Mouse (Mus musculus): Measurements from ENCODE around the gene 2010111I01Rik.

The 2010111I01Rik gene

GRCm38 (mm10) chr13:63283236-63283635 is 318.5 kb downstream of the 2010111I01Rik start:
- no peak for DNase-seq (ENCODE audit: low read depth, low spot score)

- DNase-seq (ENCODE audit: low read depth, low spot score) = no peak
Observed at GRCm38 (mm10) chr13:63284748-63285147, 320.1 kb downstream of the 2010111I01Rik start.

GRCm38 (mm10) chr13:63286483-63287102 is 321.9 kb downstream of the 2010111I01Rik start:
- no peak for DNase-seq (ENCODE audit: low read depth, low spot score)

- no peak for DNase-seq (ENCODE audit: low read depth, low spot score)
Observed at GRCm38 (mm10) chr13:63289152-63289551, 324.5 kb downstream of the 2010111I01Rik start.

- no peak for DNase-seq (ENCODE audit: low read depth, low spot score)
Observed at GRCm38 (mm10) chr13:63289687-63290086, 325.0 kb downstream of the 2010111I01Rik start.

- peak; percentile 58 for DNase-seq (ENCODE audit: low read depth, low spot score)
Observed at GRCm38 (mm10) chr13:63290126-63290525, 325.4 kb downstream of the 2010111I01Rik start.

GRCm38 (mm10) chr13:63291016-63291415 is 326.3 kb downstream of the 2010111I01Rik start:
- no peak for DNase-seq (ENCODE audit: low read depth, low spot score)

- peak; percentile 87 for DNase-seq (ENCODE audit: low read depth, low spot score)
Observed at GRCm38 (mm10) chr13:63293647-63294046, 329.0 kb downstream of the 2010111I01Rik start.

GRCm38 (mm10) chr13:63294359-63295193 is 329.9 kb downstream of the 2010111I01Rik start:
- peak; percentile 89 for DNase-seq (ENCODE audit: low read depth, low spot score)

GRCm38 (mm10) chr13:63296300-63296699 is 331.6 kb downstream of the 2010111I01Rik start:
- DNase-seq (ENCODE audit: low read depth, low spot score) = no peak

- DNase-seq (ENCODE audit: low read depth, low spot score) = no peak
Observed at GRCm38 (mm10) chr13:63297003-63297402, 332.3 kb downstream of the 2010111I01Rik start.

- no peak for DNase-seq (ENCODE audit: low read depth, low spot score)
Observed at GRCm38 (mm10) chr13:63297933-63298332, 333.2 kb downstream of the 2010111I01Rik start.

- DNase-seq (ENCODE audit: low read depth, low spot score) = no peak
Observed at GRCm38 (mm10) chr13:63298931-63299330, 334.2 kb downstream of the 2010111I01Rik start.

GRCm38 (mm10) chr13:63300929-63301328 is 336.2 kb downstream of the 2010111I01Rik start:
- peak; percentile 43 for DNase-seq (ENCODE audit: low read depth, low spot score)

- no peak for DNase-seq (ENCODE audit: low read depth, low spot score)
Observed at GRCm38 (mm10) chr13:63301764-63302209, 337.1 kb downstream of the 2010111I01Rik start.

- no peak for DNase-seq (ENCODE audit: low read depth, low spot score)
Observed at GRCm38 (mm10) chr13:63302381-63302780, 337.7 kb downstream of the 2010111I01Rik start.

- no peak for DNase-seq (ENCODE audit: low read depth, low spot score)
Observed at GRCm38 (mm10) chr13:63304124-63304792, 339.6 kb downstream of the 2010111I01Rik start.

- DNase-seq (ENCODE audit: low read depth, low spot score) = no peak
Observed at GRCm38 (mm10) chr13:63304799-63305159, 340.1 kb downstream of the 2010111I01Rik start.

GRCm38 (mm10) chr13:63305160-63306011 is 340.7 kb downstream of the 2010111I01Rik start:
- DNase-seq (ENCODE audit: low read depth, low spot score) = no peak

- no peak for DNase-seq (ENCODE audit: low read depth, low spot score)
Observed at GRCm38 (mm10) chr13:63306768-63307167, 342.1 kb downstream of the 2010111I01Rik start.

GRCm38 (mm10) chr13:63309563-63309962 is 344.9 kb downstream of the 2010111I01Rik start:
- no peak for DNase-seq (ENCODE audit: low read depth, low spot score)
